Mouse (Mus musculus) testis, postnatal 14 days (tissue): ENCODE data around the gene Bdkrb2.

Source experiments
- DNase-seq: peaks from one replicate; pipeline ENCODE4 v3.0.0; 2021; ENCODE audit warnings: low spot score

Gene Bdkrb2

GRCm38 (mm10) chr12:105546538-105546937 lies 16.5 kb upstream of the Bdkrb2 start:
- no peak for DNase-seq

- DNase-seq: no peak
Measured at GRCm38 (mm10) chr12:105547151-105547550, 15.9 kb upstream of the Bdkrb2 start.

GRCm38 (mm10) chr12:105548001-105548400 lies 15.0 kb upstream of the Bdkrb2 start:
- DNase-seq: no peak

GRCm38 (mm10) chr12:105548881-105549280 lies 14.1 kb upstream of the Bdkrb2 start:
- DNase-seq: no peak

GRCm38 (mm10) chr12:105549835-105550802 lies 12.9 kb upstream of the Bdkrb2 start:
- DNase-seq: no peak

GRCm38 (mm10) chr12:105551551-105551989 lies 11.5 kb upstream of the Bdkrb2 start:
- DNase-seq: no peak

- no peak for DNase-seq
Measured at GRCm38 (mm10) chr12:105554151-105554772, 8.8 kb upstream of the Bdkrb2 start.

GRCm38 (mm10) chr12:105555172-105555571 lies 7.9 kb upstream of the Bdkrb2 start:
- DNase-seq: no peak

GRCm38 (mm10) chr12:105557250-105557925 lies 5.6 kb upstream of the Bdkrb2 start:
- DNase-seq: no peak

- no peak for DNase-seq
Measured at GRCm38 (mm10) chr12:105561007-105561534, 2.0 kb upstream of the Bdkrb2 start.

GRCm38 (mm10) chr12:105562056-105562820 lies 788 bp upstream of the Bdkrb2 start:
- DNase-seq: no peak

- DNase-seq: no peak
Measured at GRCm38 (mm10) chr12:105563726-105564275, 775 bp downstream of the Bdkrb2 start.

- DNase-seq: no peak
Measured at GRCm38 (mm10) chr12:105565221-105565620, 2.2 kb downstream of the Bdkrb2 start.

GRCm38 (mm10) chr12:105571867-105572266 lies 8.8 kb downstream of the Bdkrb2 start:
- no peak for DNase-seq

GRCm38 (mm10) chr12:105572622-105573021 lies 9.6 kb downstream of the Bdkrb2 start:
- DNase-seq: no peak

- DNase-seq: no peak
Measured at GRCm38 (mm10) chr12:105574356-105574755, 11.3 kb downstream of the Bdkrb2 start.

- DNase-seq: no peak
Measured at GRCm38 (mm10) chr12:105580490-105580889, 17.5 kb downstream of the Bdkrb2 start.

- no peak for DNase-seq
Measured at GRCm38 (mm10) chr12:105582486-105582885, 19.5 kb downstream of the Bdkrb2 start.

GRCm38 (mm10) chr12:105583484-105583883 lies 20.5 kb downstream of the Bdkrb2 start:
- DNase-seq: no peak

GRCm38 (mm10) chr12:105584851-105585250 lies 21.8 kb downstream of the Bdkrb2 start:
- peak; percentile 67 for DNase-seq

GRCm38 (mm10) chr12:105587526-105587925 lies 24.5 kb downstream of the Bdkrb2 start:
- no peak for DNase-seq
